Mouse (Mus musculus) Patski (cell line): ENCODE measurements at regions not wholly inside any gene's neighbourhood (a gene's known extent, or its start where the extent isn't known, plus 50 kb on each side); places are given as distances from the start of the nearest gene placed in this dataset.

Experiments
- ATAC-seq: fragments of 100-300 bp; one replicate; pipeline ENCODE4 v1.8.0; 2021
- CTCF ChIA-PET: fragments of 350-600 bp; sonication (Branson Sonifier 250); formaldehyde crosslinking; loops from one replicate; lab custom pipeline; 2022; ENCODE audit warnings: inconsistent platforms; lab: Charles Lee
- POLR2A ChIA-PET: fragments of 350-600 bp; sonication (Branson Sonifier 250); formaldehyde crosslinking; loops from one replicate; lab custom pipeline; 2022; ENCODE audit warnings: antibody characterized with exemption, inconsistent platforms; lab: Charles Lee
- DNase-seq: peaks from one replicate; pipeline ENCODE4 v3.0.0-alpha.2; 2011; ENCODE audit warnings: low read depth, low spot score
- H3K27me3 ChIP-seq: fragments of 371-371 bp; one replicate; pipeline ENCODE4 v1.5.1; 2021
- CTCF ChIP-seq: fragments of 100-300 bp; IDR thresholded peaks from one replicate; pipeline ENCODE4 v1.5.1; 2021
- in situ Hi-C: fragments of 300-500 bp; cut with MboI; formaldehyde crosslinking; loops from 3 replicates; pipeline ENCODE4 v1.11.1; 2018; ENCODE audit warnings: low pct_unique_long_range_greater_than_20kb, mixed read lengths

GRCm38 (mm10) chr11:20941546-20941945, 110.7 kb upstream of the Lgalsl start:
- POLR2A ChIA-PET, result no interaction called here
- DNase-seq (no peak), ATAC-seq (no peak)
- CTCF ChIA-PET, result no interaction called here
- TF ChIP-seq CTCF, result no peak
- H3K27me3 ChIP-seq, result no peaks in the 10 kb centered on the region
- in situ Hi-C loops, result no loop called here

GRCm38 (mm10) chr11:20955561-20955960, 124.7 kb upstream of the Lgalsl start:
- in situ Hi-C loops, result no loop called here
- no peaks in the 10 kb centered on the region for H3K27me3 ChIP-seq
- DNase-seq, result no peak
- TF ChIP-seq CTCF, result no peak
- ATAC-seq, result peak; percentile 86
- POLR2A ChIA-PET, result no interaction called here
- CTCF ChIA-PET, result no interaction called here

- DNase-seq, result no peak
- ATAC-seq, result no peak
- in situ Hi-C loops, result no loop called here
- POLR2A ChIA-PET, result no interaction called here
- CTCF ChIA-PET, result interaction anchor here (1.2 kb wide), 1 partner anchor 17 kb away, joined by 3 read pairs; no protein-coding TSS in a partner anchor
- no peak for TF ChIP-seq CTCF
- H3K27me3 ChIP-seq, result no peaks in the 10 kb centered on the region
Observed at GRCm38 (mm10) chr11:20957766-20958165, 126.9 kb upstream of the Lgalsl start.

GRCm38 (mm10) chr11:20958233-20958632, 127.4 kb upstream of the Lgalsl start:
- ATAC-seq, result no peak
- no peak for TF ChIP-seq CTCF
- no peaks in the 10 kb centered on the region for H3K27me3 ChIP-seq
- DNase-seq, result no peak
- in situ Hi-C loops, result no loop called here
- ChIA-PET CTCF (interaction anchor here (1.2 kb wide), 1 partner anchor 16 kb away, joined by 3 read pairs; no protein-coding TSS in a partner anchor), POLR2A (no interaction called here)

GRCm38 (mm10) chr11:20960066-20960465, 129.2 kb upstream of the Lgalsl start:
- TF ChIP-seq CTCF, result no peak
- ChIA-PET CTCF (no interaction called here), POLR2A (no interaction called here)
- in situ Hi-C loops, result no loop called here
- no peak for ATAC-seq
- no peaks in the 10 kb centered on the region for H3K27me3 ChIP-seq
- DNase-seq, result no peak

GRCm38 (mm10) chr11:20960750-20961149, 129.9 kb upstream of the Lgalsl start:
- DNase-seq, result no peak
- TF ChIP-seq CTCF, result no peak
- in situ Hi-C loops, result no loop called here
- ChIA-PET POLR2A (no interaction called here), CTCF (no interaction called here)
- no peak for ATAC-seq
- no peaks in the 10 kb centered on the region for H3K27me3 ChIP-seq

GRCm38 (mm10) chr11:20961626-20962025, 129.5 kb upstream of the Peli1 start:
- in situ Hi-C loops, result no loop called here
- CTCF ChIA-PET, result no interaction called here

GRCm38 (mm10) chr11:20965575-20966239, 125.4 kb upstream of the Peli1 start:
- in situ Hi-C loops, result no loop called here
- TF ChIP-seq CTCF, result no peak
- DNase-seq, result no peak
- ChIA-PET CTCF (no interaction called here), POLR2A (no interaction called here)
- no peaks in the 10 kb centered on the region for H3K27me3 ChIP-seq
- ATAC-seq, result no peak

More at GRCm38 (mm10) chr11:20961626-20962025, 129.5 kb upstream of the Peli1 start:
- no peak for DNase-seq
- TF ChIP-seq CTCF, result no peak
- ATAC-seq, result no peak
- POLR2A ChIA-PET, result no interaction called here
- H3K27me3 ChIP-seq, result no peaks in the 10 kb centered on the region

GRCm38 (mm10) chr11:20967321-20967984, 123.6 kb upstream of the Peli1 start:
- no peaks in the 10 kb centered on the region for H3K27me3 ChIP-seq
- DNase-seq (no peak), ATAC-seq (no peak)
- ChIA-PET CTCF (no interaction called here), POLR2A (no interaction called here)
- TF ChIP-seq CTCF, result no peak
- in situ Hi-C loops, result no loop called here

- H3K27me3 ChIP-seq, result no peaks in the 10 kb centered on the region
- DNase-seq (no peak), ATAC-seq (no peak)
- in situ Hi-C loops, result no loop called here
- ChIA-PET CTCF (no interaction called here), POLR2A (no interaction called here)
- TF ChIP-seq CTCF, result no peak
Observed at GRCm38 (mm10) chr11:20968341-20968740, 122.8 kb upstream of the Peli1 start.

GRCm38 (mm10) chr11:20973141-20973540, 118.0 kb upstream of the Peli1 start:
- DNase-seq, result no peak
- ChIA-PET CTCF (no interaction called here), POLR2A (no interaction called here)
- H3K27me3 ChIP-seq, result no peaks in the 10 kb centered on the region
- TF ChIP-seq CTCF, result no peak
- ATAC-seq, result no peak
- in situ Hi-C loops, result no loop called here
